Mouse (Mus musculus) limb, embryonic 14.5 days (tissue): ENCODE measurements around the gene Sebox. TPM values are rescaled to one million over a fixed set of nuclear protein-coding genes. Genes with fewer than 3 reads are reported as not detected.

ENCODE experiments used
- ATAC-seq: fragments of 200-750 bp; cut with Nextera tagmentation; 2 replicates; pipeline ENCODE4 v1.8.0; 2017; ENCODE audit warnings: low read depth, moderate number of reproducible peaks, moderate TSS enrichment; ENCODE audit not compliant: low FRiP score
- DNase-seq: peaks from one replicate; pipeline ENCODE4 v3.0.0-alpha.2; 2015; ENCODE audit warnings: low spot score
- H3K27ac ChIP-seq: fragments of 300-500 bp; sonication (generic); replicated peaks from 2 replicates; pipeline ENCODE4 v1.5.1; 2014; ENCODE audit warnings: low read depth, mild to moderate bottlenecking, low read length, moderate library complexity, mixed read lengths
- H3K27me3 ChIP-seq: fragments of 300-500 bp; sonication (generic); 2 replicates; pipeline ENCODE4 v1.6.1; 2014; ENCODE audit warnings: low read length, mixed read lengths; ENCODE audit not compliant: control insufficient read depth, insufficient read depth
- H3K36me3 ChIP-seq: fragments of 300-500 bp; sonication (generic); 2 replicates; pipeline ENCODE4 v1.6.1; 2014; ENCODE audit warnings: mild to moderate bottlenecking, low read length, moderate library complexity, mixed read lengths; ENCODE audit not compliant: control insufficient read depth, insufficient read depth
- H3K4me1 ChIP-seq: fragments of 300-500 bp; sonication (generic); 2 replicates; pipeline ENCODE4 v1.6.1; 2014; ENCODE audit warnings: antibody characterized with exemption, low read length, mixed read lengths; ENCODE audit not compliant: control insufficient read depth, insufficient read depth
- H3K4me2 ChIP-seq: fragments of 300-500 bp; sonication (generic); replicated peaks from 2 replicates; pipeline ENCODE4 v1.6.1; 2014; ENCODE audit warnings: low read depth, mild to moderate bottlenecking, low read length, moderate library complexity; ENCODE audit not compliant: severe bottlenecking
- H3K4me3 ChIP-seq: fragments of 300-500 bp; sonication (generic); replicated peaks from 2 replicates; pipeline ENCODE4 v1.5.1; 2014; ENCODE audit warnings: low read length
- H3K9ac ChIP-seq: fragments of 300-500 bp; sonication (generic); 2 replicates; pipeline ENCODE4 v1.6.1; 2014; ENCODE audit warnings: mild to moderate bottlenecking, low read depth, low read length, moderate library complexity; ENCODE audit not compliant: severe bottlenecking
- H3K9me3 ChIP-seq: fragments of 300-500 bp; sonication (generic); 2 replicates; pipeline ENCODE4 v1.6.1; 2016; ENCODE audit warnings: low read length; ENCODE audit not compliant: control insufficient read depth
- POLR2A ChIP-seq: fragments of 200-500 bp; IDR thresholded peaks from 2 replicates; pipeline ENCODE4 v1.8.0; 2012; ENCODE audit warnings: inconsistent platforms, mild to moderate bottlenecking, moderate library complexity, borderline replicate concordance; ENCODE audit not compliant: insufficient read depth, insufficient read length; ENCODE audit errors: extremely low read depth
- WGBS: fragments of 180-500 bp; shearing (Covaris S2); extraction: QIAGEN DNeasy Blood & Tissue Kit; methylation state at CpG from one replicate; pipeline ENCODE4 v1.1.7; 2014; 5-methylcytosine and 5-hydroxymethylcytosine counted together
- polyA plus RNA-seq, 2 experiments: library from polyadenylated mRNA; depleted of rRNA in 1 of 2; stranded (reverse) in 1 of 2; unstranded in 1 of 2; fragments of >200 nt; fragmentation: Nextera tagmentation in 1 of 2; extraction: Ambion mirVana in 1 of 2; gene quantifications; 2 replicates each; pipeline versions ENCODE4 v1.2.1 to v1.2.3; 2012 to 2014

Gene Sebox
- not detected in 2 replicates for polyA plus RNA-seq (2012; rRNA removed)
- not detected in 2 replicates for polyA plus RNA-seq (2014; fragmentation: Nextera tagmentation; extraction: Ambion mirVana)

DNA sequence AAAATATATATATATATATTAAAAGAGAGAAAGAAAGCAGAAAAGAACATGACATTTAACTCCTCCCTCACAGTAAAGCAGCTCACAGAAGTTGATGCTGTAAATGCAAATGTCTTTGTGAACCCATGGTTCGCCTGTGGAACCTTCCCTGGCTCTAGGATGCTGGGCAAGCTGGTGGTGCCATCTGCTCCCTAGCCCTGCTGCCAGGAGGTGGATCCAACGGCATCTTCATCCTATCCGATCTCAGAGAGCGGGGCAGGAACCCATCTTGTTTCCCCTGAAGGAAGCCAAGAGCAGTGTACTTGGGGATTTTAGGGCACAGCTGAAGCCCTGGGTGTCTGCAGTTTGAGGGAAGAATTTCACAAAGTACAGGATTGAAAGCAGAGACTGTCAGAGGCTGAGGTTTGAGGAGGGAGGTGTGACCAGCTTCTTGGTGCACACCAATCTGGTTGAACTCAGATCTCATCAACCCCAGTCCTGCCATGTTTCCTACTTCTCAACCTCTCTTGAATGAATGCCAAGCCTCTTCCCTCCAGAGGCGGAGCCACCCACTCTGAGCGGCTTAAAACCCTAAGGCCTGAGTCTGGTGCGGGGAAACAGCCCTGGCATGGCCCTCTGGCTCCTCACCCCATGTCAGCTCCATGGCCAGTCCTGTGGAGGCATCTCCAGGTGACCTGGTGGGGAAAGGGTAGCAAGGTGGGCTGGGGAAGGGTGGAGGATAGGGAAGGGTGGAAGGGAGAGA lies at the start of gene Sebox:
Gene Sebox, plus strand, starts transcription at position 539 of the 742 bp plus-strand sequence.
- no peak for TF ChIP-seq POLR2A
- no peak for ATAC-seq
- 68% methylated on average over 7 of the region's 7 CpGs for WGBS

DNA sequence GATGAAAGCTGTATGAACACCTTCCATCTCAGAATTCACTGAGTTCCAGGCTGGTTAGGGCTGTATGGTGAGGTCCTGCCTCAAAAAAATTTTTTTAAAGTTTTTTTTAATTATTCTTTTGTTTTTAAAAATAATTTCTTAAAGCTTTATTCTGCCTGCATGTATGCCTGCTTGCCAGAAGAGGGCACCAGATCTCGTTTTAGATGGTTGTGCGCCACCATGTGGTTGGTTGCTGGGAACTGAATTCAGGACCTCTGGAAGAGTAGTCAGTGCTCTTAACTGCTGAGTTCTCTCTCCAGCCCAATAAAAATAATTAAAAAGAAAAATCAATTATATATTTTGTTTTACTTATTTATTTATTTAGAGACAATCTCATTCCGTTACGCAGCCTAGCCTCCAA lies 49.6 kb upstream of the Sebox start:
- no peak for TF ChIP-seq POLR2A
- Histone ChIP-seq H3K4me2 (no peak overlapping the region), H3K4me1 (no peaks in the 10 kb centered on the region), H3K4me3 (no peak overlapping the region), H3K9ac (no peak overlapping the region), H3K36me3 (no peaks in the 10 kb centered on the region), H3K27ac (no peak overlapping the region), H3K27me3 (no peaks in the 10 kb centered on the region), H3K9me3 (no peaks in the 10 kb centered on the region)
- DNase-seq (no peak), ATAC-seq (no peak)
- WGBS: 19% methylated on average over 4 of the region's 4 CpGs

More for the DNA sequence above, at the start of gene Sebox:
- Histone ChIP-seq H3K27me3 (no peaks in the 10 kb centered on the region; the same call in 1 of the 2 replicates), H3K27ac (no peak within 1 kb of the TSS), H3K4me1 (0 out of 2 replicates have a peak, but pooled peaks cover under 1% of the 10 kb centered on the region), H3K36me3 (peaks cover 24% of the 10 kb centered on the region), H3K4me2 (no peak within 1 kb of the TSS), H3K4me3 (no peak within 1 kb of the TSS), H3K9ac (no peak within 1 kb of the TSS), H3K9me3 (no peaks in the 10 kb centered on the region)
- DNase-seq: no peak

DNA sequence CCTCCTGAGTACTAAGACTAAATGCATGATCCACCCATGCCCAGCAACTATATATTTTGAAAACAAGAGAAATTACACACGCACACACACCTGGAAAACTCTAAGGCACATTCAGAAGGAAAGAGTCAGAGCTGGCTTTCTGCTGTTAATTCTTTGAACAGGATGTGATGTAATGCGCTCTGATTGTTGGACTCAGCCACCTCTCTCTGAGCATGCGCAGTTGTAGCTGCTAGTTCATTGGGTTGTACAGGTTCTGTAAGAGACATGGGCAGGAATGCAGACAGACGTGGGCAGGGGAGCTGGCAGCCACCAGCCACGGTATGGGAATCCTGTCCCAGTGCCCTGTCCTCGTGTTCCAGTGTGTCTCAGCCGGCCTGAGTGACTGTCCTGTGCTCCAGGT lies 49.0 kb upstream of the Sebox start:
- TF ChIP-seq POLR2A: no peak
- 84% methylated on average over 7 of the region's 7 CpGs for WGBS
- Histone ChIP-seq H3K9ac (no peak overlapping the region), H3K4me2 (no peak overlapping the region), H3K27me3 (no peaks in the 10 kb centered on the region), H3K9me3 (no peaks in the 10 kb centered on the region), H3K36me3 (no peaks in the 10 kb centered on the region), H3K4me3 (no peak overlapping the region), H3K4me1 (no peaks in the 10 kb centered on the region), H3K27ac (no peak overlapping the region)
- ATAC-seq: no peak
- no peak for DNase-seq

DNA sequence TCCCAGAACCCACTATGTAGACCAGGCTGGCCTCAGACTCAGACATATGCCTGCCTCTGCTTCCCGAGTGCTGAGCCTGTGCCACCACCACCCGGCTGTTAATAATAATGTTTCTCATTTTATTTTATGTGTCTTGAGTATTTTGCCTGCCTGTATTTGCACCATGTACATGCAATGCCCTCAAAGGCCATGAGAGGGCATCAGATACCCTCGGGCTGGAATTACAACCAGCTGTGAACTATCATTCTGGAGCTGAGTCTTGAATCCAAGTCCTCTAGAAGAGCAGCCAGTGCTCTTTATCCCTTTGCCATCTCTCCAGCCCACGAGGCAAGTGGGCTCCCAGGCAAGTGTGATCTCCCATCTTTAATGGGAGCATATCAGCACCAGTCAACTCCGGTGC lies 47.9 kb upstream of the Sebox start:
- DNase-seq: no peak
- TF ChIP-seq POLR2A: no peak
- 32% methylated on average over 5 of the region's 5 CpGs for WGBS

DNA sequence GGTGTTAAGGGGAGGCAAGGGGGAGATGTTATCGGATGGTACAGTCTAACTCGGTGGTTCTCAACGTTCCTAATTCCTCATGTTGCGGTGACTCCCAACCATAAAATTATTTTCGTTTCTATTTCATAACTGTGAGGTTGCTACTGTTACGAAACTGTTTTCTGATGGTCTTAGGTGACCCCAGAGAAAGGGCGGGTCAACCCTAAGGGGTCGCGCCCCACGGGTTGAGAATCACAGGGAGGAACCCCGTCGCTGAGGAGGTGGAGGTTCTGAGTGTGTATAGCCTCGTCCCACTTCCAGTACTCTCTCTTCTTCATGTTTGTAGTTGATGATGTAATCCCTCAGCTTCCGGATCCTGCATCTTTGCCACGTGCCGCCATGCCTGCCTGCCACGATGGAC lies 44.5 kb upstream of the Sebox start:
- Histone ChIP-seq H3K9me3 (no peaks in the 10 kb centered on the region), H3K27ac (no peak overlapping the region), H3K4me1 (no peaks in the 10 kb centered on the region), H3K27me3 (no peaks in the 10 kb centered on the region), H3K36me3 (no peaks in the 10 kb centered on the region), H3K4me2 (no peak overlapping the region), H3K9ac (no peak overlapping the region), H3K4me3 (no peak overlapping the region)
- ATAC-seq (no peak), DNase-seq (no peak)
- TF ChIP-seq POLR2A: no peak
- WGBS: 83% methylated on average over 17 of the region's 17 CpGs

More for the DNA sequence above, 47.9 kb upstream of the Sebox start:
- Histone ChIP-seq H3K9ac (no peak overlapping the region), H3K36me3 (no peaks in the 10 kb centered on the region), H3K4me2 (no peak overlapping the region), H3K27ac (no peak overlapping the region), H3K4me3 (no peak overlapping the region), H3K27me3 (no peaks in the 10 kb centered on the region), H3K9me3 (no peaks in the 10 kb centered on the region), H3K4me1 (no peaks in the 10 kb centered on the region)
- no peak for ATAC-seq
